Mouse (Mus musculus) limb, embryonic 12.5 days (tissue): ENCODE data around the gene Deaf1. TPM values are rescaled to one million over a fixed set of nuclear protein-coding genes. Genes with fewer than 3 reads are reported as not detected.

ENCODE experiments used
- ATAC-seq: fragments of 200-750 bp; cut with Nextera tagmentation; 2 replicates; pipeline ENCODE4 v1.8.0; 2017; ENCODE audit warnings: low read depth, moderate TSS enrichment; ENCODE audit not compliant: insufficient number of reproducible peaks, insufficient read depth, low FRiP score, low TSS enrichment
- H3K27ac ChIP-seq: fragments of 300-500 bp; sonication (generic); 2 replicates; pipeline ENCODE4 v1.5.1; 2016; ENCODE audit warnings: mild to moderate bottlenecking, moderate library complexity
- H3K27me3 ChIP-seq: fragments of 300-500 bp; sonication (generic); 2 replicates; pipeline ENCODE4 v1.6.1; 2016; ENCODE audit warnings: mild to moderate bottlenecking, moderate library complexity
- H3K36me3 ChIP-seq: fragments of 300-500 bp; sonication (generic); 2 replicates; pipeline ENCODE4 v1.6.1; 2016; ENCODE audit warnings: mild to moderate bottlenecking, moderate library complexity
- H3K4me1 ChIP-seq: fragments of 300-500 bp; sonication (generic); replicated peaks from 2 replicates; pipeline ENCODE4 v1.6.1; 2016
- H3K4me2 ChIP-seq: fragments of 300-500 bp; sonication (generic); 2 replicates; pipeline ENCODE4 v1.6.1; 2016; ENCODE audit warnings: mild to moderate bottlenecking, moderate library complexity
- H3K4me3 ChIP-seq: fragments of 300-500 bp; sonication (generic); replicated peaks from 2 replicates; pipeline ENCODE4 v1.5.1; 2016; ENCODE audit warnings: mild to moderate bottlenecking
- H3K9ac ChIP-seq: fragments of 300-500 bp; sonication (generic); replicated peaks from 2 replicates; pipeline ENCODE4 v1.6.1; 2016; ENCODE audit warnings: mild to moderate bottlenecking, moderate library complexity
- H3K9me3 ChIP-seq: fragments of 300-500 bp; sonication (generic); 2 replicates; pipeline ENCODE4 v1.6.1; 2016; ENCODE audit warnings: mild to moderate bottlenecking, moderate library complexity
- WGBS: fragments of 180-500 bp; shearing (Covaris S2); methylation state at CpG from one replicate; pipeline ENCODE4 v1.1.7; 2016; 5-methylcytosine and 5-hydroxymethylcytosine counted together
- polyA plus RNA-seq: library from polyadenylated mRNA; unstranded; fragments of >200 nt; fragmentation: Nextera tagmentation; extraction: Ambion mirVana; gene quantifications from 2 replicates; pipeline ENCODE4 v1.2.1, GENCODE M21; 2016

Gene Deaf1
- polyA plus RNA-seq, 1 experiment from 2014 or later: 61.8 TPM

- Histone ChIP-seq H3K9me3 (no peaks in the 10 kb centered on the region), H3K4me1 (peaks cover 31% of the 10 kb centered on the region), H3K27ac (no peak overlapping the region), H3K36me3 (peaks cover 29% of the 10 kb centered on the region), H3K4me3 (peak overlapping the region; percentile 44), H3K27me3 (peaks cover 67% of the 10 kb centered on the region), H3K9ac (peak overlapping the region; percentile 55; the same call in 1 of the 2 replicates), H3K4me2 (peak overlapping the region; percentile 76)
- ATAC-seq: no peak
- 7% methylated on average over 22 of the region's 22 CpGs for WGBS
These were observed 33.0 kb downstream of the Deaf1 start for GRCm38 (mm10) chr7:141294479-141294878.

- peak overlapping the region; percentile 44 for H3K4me3 ChIP-seq
- H3K4me1 ChIP-seq: peaks cover 31% of the 10 kb centered on the region
- peak overlapping the region; percentile 55 for H3K9ac ChIP-seq
- H3K36me3 ChIP-seq: peaks cover 24% of the 10 kb centered on the region
- 1% methylated on average over 53 of the region's 53 CpGs for WGBS
- peaks cover 67% of the 10 kb centered on the region for H3K27me3 ChIP-seq
- H3K27ac ChIP-seq: no peak overlapping the region
- H3K4me2 ChIP-seq: peak overlapping the region; percentile 76
- H3K9me3 ChIP-seq: no peaks in the 10 kb centered on the region
- ATAC-seq: no peak
These were observed 33.5 kb downstream of the Deaf1 start for GRCm38 (mm10) chr7:141293852-141294471.

GRCm38 (mm10) chr7:141292583-141293388, 34.7 kb downstream of the Deaf1 start:
- H3K9ac ChIP-seq: peak overlapping the region; percentile 45; the same call in 1 of the 2 replicates
- ATAC-seq: no peak
- peaks cover 67% of the 10 kb centered on the region for H3K27me3 ChIP-seq
- no peaks in the 10 kb centered on the region for H3K9me3 ChIP-seq
- peak overlapping the region; percentile 59 for H3K4me3 ChIP-seq
- H3K36me3 ChIP-seq: peaks cover 15% of the 10 kb centered on the region
- H3K4me1 ChIP-seq: peaks cover 31% of the 10 kb centered on the region
- WGBS: 35% methylated on average over 15 of the region's 15 CpGs
- peak overlapping the region; percentile 97 for H3K4me2 ChIP-seq
- H3K27ac ChIP-seq: no peak overlapping the region

DNA sequence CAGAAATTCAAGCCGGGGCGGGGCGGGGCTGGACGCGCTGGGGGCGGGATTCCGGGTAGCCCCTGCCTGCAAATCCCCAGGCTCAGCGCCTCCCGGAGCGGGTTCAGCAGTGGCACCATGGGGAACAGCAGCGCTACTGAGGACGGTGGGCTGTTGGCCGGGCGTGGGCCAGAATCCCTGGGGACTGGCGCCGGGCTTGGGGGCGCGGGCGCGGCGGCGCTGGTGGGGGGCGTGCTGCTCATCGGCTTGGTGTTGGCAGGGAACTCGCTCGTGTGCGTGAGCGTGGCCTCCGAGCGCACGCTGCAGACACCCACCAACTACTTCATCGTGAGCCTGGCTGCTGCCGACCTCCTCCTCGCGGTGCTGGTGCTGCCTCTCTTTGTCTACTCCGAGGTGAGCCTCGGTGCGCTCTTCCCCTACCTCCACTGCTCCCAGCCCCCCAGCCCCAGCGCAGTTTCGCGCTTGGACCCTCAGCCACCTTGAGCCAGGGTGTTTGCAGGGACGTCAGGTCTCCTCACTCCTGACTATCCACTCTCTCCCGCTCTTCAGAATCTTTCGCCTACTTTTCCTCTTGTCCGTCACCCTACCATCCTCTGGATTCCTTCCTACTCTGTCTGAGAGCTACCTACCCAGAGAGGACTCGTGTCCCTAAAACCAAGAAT, 35.4 kb downstream of the Deaf1 start, which contains the start of gene Drd4:
Gene Drd4 (plus strand): TSS at position 86 of the 662 bp plus-strand sequence.
- Histone ChIP-seq H3K36me3 (peaks cover 8% of the 10 kb centered on the region; the same call in 1 of the 2 replicates), H3K4me1 (peaks cover 31% of the 10 kb centered on the region), H3K27me3 (peaks cover 67% of the 10 kb centered on the region), H3K4me2 (peak within 1 kb of the TSS; percentile 97), H3K27ac (no peak within 1 kb of the TSS), H3K9ac (peak within 1 kb of the TSS; percentile 70), H3K4me3 (peak within 1 kb of the TSS; percentile 59), H3K9me3 (no peaks in the 10 kb centered on the region)
- 0 out of 2 replicates have a peak, but pooled peaks have one; percentile 41 for ATAC-seq
- WGBS: 2% methylated on average over 46 of the region's 46 CpGs

GRCm38 (mm10) chr7:141288042-141288441, 39.4 kb downstream of the Deaf1 start:
- Histone ChIP-seq H3K27ac (no peak overlapping the region), H3K9me3 (no peaks in the 10 kb centered on the region), H3K9ac (no peak overlapping the region), H3K4me1 (peaks cover 16% of the 10 kb centered on the region), H3K4me3 (no peak overlapping the region), H3K27me3 (peaks cover 32% of the 10 kb centered on the region), H3K4me2 (no peak overlapping the region), H3K36me3 (no peaks in the 10 kb centered on the region)
- 80% methylated on average over 3 of the region's 3 CpGs for WGBS
- no peak for ATAC-seq

DNA sequence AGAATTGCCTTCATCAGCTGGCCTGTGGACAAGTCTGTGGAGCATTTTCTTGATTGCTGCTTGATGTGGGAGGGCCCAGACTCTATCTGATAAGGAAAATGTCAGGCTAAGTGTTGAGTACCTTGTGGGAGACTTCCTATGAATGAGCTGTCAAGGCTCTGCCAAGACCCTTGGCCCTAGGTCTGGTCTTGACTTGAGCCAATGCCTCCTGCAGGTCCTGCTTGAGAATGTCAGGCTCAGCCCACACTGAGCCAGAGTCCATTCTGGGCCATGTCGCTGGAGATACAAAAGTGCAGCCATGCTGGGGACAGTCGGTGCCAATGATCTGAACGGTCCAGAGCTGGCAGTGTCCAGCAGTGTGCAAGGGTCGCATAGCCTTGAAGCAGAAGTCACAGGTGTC, 44.7 kb downstream of the Deaf1 start:
- no peak overlapping the region for H3K9ac ChIP-seq
- 84% methylated on average over 4 of the region's 4 CpGs for WGBS
- H3K27me3 ChIP-seq: peaks cover 20% of the 10 kb centered on the region
- H3K9me3 ChIP-seq: no peaks in the 10 kb centered on the region
- H3K4me3 ChIP-seq: no peak overlapping the region
- peaks cover 12% of the 10 kb centered on the region for H3K4me1 ChIP-seq
- H3K4me2 ChIP-seq: no peak overlapping the region
- H3K36me3 ChIP-seq: no peaks in the 10 kb centered on the region
- H3K27ac ChIP-seq: no peak overlapping the region
- no peak for ATAC-seq

DNA sequence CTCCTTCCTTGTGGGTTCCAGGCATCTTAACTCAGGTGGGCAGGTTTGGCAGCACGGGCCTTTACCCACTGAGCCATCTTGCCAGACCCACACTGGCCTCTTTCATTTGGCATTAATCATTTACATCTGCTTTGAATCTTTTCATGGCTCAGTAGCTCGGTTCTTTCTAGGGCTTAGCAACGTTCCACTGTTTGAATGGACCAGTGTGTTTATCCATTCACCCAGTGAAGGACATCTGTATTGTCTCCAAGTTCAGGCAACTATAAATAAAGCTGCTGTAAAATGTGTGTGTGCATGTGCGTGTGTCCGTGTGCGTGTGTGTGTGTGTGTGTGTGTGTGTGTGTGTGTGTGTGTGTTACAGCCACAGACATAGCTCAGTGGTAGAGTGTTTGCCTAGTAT, 46.0 kb downstream of the Deaf1 start:
- H3K27me3 ChIP-seq: peaks cover 21% of the 10 kb centered on the region
- H3K4me1 ChIP-seq: peaks cover 19% of the 10 kb centered on the region
- no peaks in the 10 kb centered on the region for H3K36me3 ChIP-seq
- no peaks in the 10 kb centered on the region for H3K9me3 ChIP-seq
- no peak overlapping the region for H3K27ac ChIP-seq
- 62% methylated on average over 6 of the region's 6 CpGs for WGBS
- no peak for ATAC-seq
- H3K9ac ChIP-seq: no peak overlapping the region
- H3K4me3 ChIP-seq: no peak overlapping the region
- H3K4me2 ChIP-seq: no peak overlapping the region

GRCm38 (mm10) chr7:141278766-141279590, 48.5 kb downstream of the Deaf1 start, which contains the start of gene Sct:
Gene Sct (minus strand): TSS chr7:141279133.
- ATAC-seq: peak; percentile 70
- no peak within 1 kb of the TSS for H3K27ac ChIP-seq
- H3K9me3 ChIP-seq: no peaks in the 10 kb centered on the region
- H3K27me3 ChIP-seq: peaks cover 21% of the 10 kb centered on the region
- peaks cover 23% of the 10 kb centered on the region for H3K4me1 ChIP-seq
- WGBS: 3% methylated on average over 46 of the region's 46 CpGs
- peak within 1 kb of the TSS; percentile 52 for H3K4me3 ChIP-seq
- H3K9ac ChIP-seq: peak within 1 kb of the TSS; percentile 57
- H3K4me2 ChIP-seq: peak within 1 kb of the TSS; percentile 95
- no peaks in the 10 kb centered on the region for H3K36me3 ChIP-seq

GRCm38 (mm10) chr7:141277701-141278678, 49.5 kb downstream of the Deaf1 start:
- H3K27me3 ChIP-seq: peaks cover 21% of the 10 kb centered on the region
- peak overlapping the region; percentile 57 for H3K9ac ChIP-seq
- peak overlapping the region; percentile 52; the same call in 1 of the 2 replicates for H3K4me3 ChIP-seq
- no peaks in the 10 kb centered on the region for H3K36me3 ChIP-seq
- no peak for ATAC-seq
- H3K9me3 ChIP-seq: no peaks in the 10 kb centered on the region
- no peak overlapping the region for H3K27ac ChIP-seq
- 73% methylated on average over 11 of the region's 11 CpGs for WGBS
- H3K4me1 ChIP-seq: peaks cover 23% of the 10 kb centered on the region
- H3K4me2 ChIP-seq: peak overlapping the region; percentile 95

DNA sequence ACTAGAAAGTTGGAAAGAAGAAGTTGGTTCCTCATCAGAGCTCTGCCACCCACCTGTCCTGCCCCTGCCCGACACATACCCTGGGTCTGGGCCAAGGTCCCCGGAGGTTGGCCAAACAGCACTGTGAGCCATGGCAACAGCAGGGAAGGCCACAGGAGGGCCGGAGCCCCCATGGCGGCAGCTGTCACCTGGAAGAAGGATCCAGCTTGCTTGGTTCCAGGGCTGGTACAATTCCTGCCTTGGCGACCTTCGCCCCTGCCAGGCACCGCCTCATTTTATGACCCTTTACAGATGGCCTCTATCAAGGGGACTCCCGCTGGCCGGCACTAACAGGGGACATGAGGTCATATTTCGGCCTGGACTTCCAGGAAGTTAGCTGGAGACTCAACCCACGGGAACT, 50.9 kb downstream of the Deaf1 start, which contains the start of gene Cdhr5:
Gene Cdhr5 (minus strand): TSS at position 241 of the 400 bp plus-strand sequence.
- H3K9me3 ChIP-seq: no peaks in the 10 kb centered on the region
- 24% methylated on average over 11 of the region's 11 CpGs for WGBS
- no peak within 1 kb of the TSS for H3K27ac ChIP-seq
- no peak within 1 kb of the TSS for H3K4me3 ChIP-seq
- H3K9ac ChIP-seq: no peak within 1 kb of the TSS; the same call in 1 of the 2 replicates
- H3K4me2 ChIP-seq: no peak within 1 kb of the TSS
- no peak for ATAC-seq
- H3K27me3 ChIP-seq: peaks cover 21% of the 10 kb centered on the region
- no peaks in the 10 kb centered on the region for H3K36me3 ChIP-seq
- H3K4me1 ChIP-seq: peaks cover 23% of the 10 kb centered on the region
